Mouse (Mus musculus): ENCODE results near the gene Pgbd1. TPM values are rescaled to one million over a fixed set of nuclear protein-coding genes. Genes with fewer than 3 reads are reported as not detected.

Pgbd1 gene
- polyA plus RNA-seq, 1 experiment from 2014 or later, result 4.6 TPM

DNA sequence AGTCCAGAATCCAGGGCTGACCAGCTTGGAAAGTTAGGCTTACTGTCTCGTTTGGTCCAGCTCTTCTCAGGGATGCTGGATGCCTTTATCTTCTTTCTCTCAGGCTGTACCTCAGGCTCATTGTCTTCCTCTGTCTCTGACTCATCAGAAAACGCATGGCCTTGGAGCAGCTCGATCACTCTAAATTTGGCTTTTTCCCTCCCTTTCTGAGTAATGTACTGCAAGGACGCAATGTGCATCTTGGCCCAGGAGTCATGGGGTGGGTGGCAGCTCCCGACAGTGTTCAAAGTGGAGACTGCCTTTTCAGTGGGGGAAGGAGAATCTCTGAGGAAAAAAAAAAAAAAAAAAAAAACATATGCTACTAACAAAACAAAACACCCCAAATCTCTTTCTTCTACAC lies 17.6 kb downstream of the Pgbd1 start:
- WGBS, result 81% methylated on average over 5 of the region's 5 CpGs
- no peaks in the 10 kb centered on the region for H3K27me3 ChIP-seq (ENCODE audit: control insufficient read depth, insufficient read depth, low read depth, low read length)

DNA sequence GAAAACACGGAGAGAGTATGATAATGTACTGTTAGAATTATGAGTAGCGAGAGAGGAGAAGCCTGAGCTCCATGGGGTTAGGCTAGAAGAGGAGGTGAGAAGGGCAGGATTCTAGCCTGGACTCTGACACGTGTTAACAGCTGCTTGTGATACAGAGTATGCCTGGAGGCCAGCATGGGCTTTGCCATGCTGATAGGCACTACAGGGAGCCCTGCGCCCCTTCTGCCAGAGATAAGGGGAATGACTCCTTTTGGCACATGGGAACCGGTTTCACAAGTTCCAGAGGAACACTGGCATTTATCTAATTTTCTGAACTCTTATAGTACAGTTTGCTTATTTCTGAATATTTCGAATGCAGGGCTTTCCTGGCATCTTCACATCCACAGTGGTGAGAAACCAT lies 22.0 kb downstream of the Pgbd1 start:
- Histone ChIP-seq H3K27me3 (ENCODE audit: control insufficient read depth, insufficient read depth, low read depth, low read length) (no peaks in the 10 kb centered on the region), H3K4me1 (ENCODE audit: control insufficient read depth, insufficient read depth, low read length) (no peaks in the 10 kb centered on the region), H3K9me3 (replicated peaks; ENCODE audit: control insufficient read depth, low read length, poor library complexity, severe bottlenecking) (no peaks in the 10 kb centered on the region), H3K27ac (ENCODE audit: low read length) (no peak overlapping the region), H3K4me2 (ENCODE audit: low read length) (no peak overlapping the region), H3K36me3 (ENCODE audit: control insufficient read depth, insufficient read depth, low read length) (no peaks in the 10 kb centered on the region), H3K4me3 (ENCODE audit: low read depth, low read length) (no peak overlapping the region), H3K9ac (ENCODE audit: low read depth, low read length) (no peak overlapping the region)
- 71% methylated on average over 6 of the region's 6 CpGs for WGBS
- ATAC-seq, result no peak

More for the DNA sequence above, 17.6 kb downstream of the Pgbd1 start:
- ATAC-seq, result no peak
- Histone ChIP-seq H3K36me3 (ENCODE audit: control insufficient read depth, insufficient read depth, low read length) (no peaks in the 10 kb centered on the region), H3K4me3 (ENCODE audit: low read depth, low read length) (no peak overlapping the region), H3K9ac (ENCODE audit: low read depth, low read length) (no peak overlapping the region), H3K4me1 (ENCODE audit: control insufficient read depth, insufficient read depth, low read length) (no peaks in the 10 kb centered on the region), H3K4me2 (ENCODE audit: low read length) (no peak overlapping the region), H3K27ac (ENCODE audit: low read length) (no peak overlapping the region), H3K9me3 (replicated peaks; ENCODE audit: control insufficient read depth, low read length, poor library complexity, severe bottlenecking) (no peaks in the 10 kb centered on the region)

DNA sequence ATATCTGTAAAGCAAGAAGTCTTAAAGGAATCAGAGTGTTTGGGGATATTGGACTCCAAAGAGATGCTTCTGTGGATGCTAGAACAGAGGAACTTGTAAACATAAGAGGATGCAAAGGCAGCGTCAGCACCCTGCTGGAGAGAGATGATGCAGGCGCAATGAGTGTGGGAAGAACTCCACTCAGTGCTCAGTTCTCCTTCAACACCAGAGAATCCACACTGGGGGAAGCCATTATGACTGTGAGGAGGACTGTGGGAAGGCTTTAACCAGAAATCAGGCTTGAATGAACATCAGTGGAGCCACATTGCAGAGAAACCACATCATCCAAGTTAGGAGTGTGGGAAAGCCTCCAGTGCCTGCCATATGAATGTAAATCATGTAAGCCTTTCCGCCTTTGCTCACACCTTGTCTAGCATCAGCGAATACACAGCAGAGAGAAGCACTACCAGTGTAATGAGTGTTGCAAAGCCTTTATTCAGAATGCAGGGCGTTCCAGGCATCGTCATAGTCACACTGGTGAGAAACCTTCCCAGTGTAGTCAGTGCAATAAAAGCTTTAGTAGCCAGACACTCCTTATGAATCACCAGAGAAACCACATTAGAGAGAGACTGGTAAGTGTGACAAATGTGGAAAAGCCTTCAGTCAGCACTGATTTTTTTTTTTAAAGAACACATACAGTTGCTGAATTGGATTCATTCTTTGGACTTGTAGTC lies 23.4 kb downstream of the Pgbd1 start:
- Histone ChIP-seq H3K36me3 (ENCODE audit: control insufficient read depth, insufficient read depth, low read length) (no peaks in the 10 kb centered on the region), H3K9ac (ENCODE audit: low read depth, low read length) (no peak overlapping the region), H3K4me3 (ENCODE audit: low read depth, low read length) (no peak overlapping the region), H3K9me3 (replicated peaks; ENCODE audit: control insufficient read depth, low read length, poor library complexity, severe bottlenecking) (no peaks in the 10 kb centered on the region), H3K27ac (ENCODE audit: low read length) (no peak overlapping the region), H3K4me1 (ENCODE audit: control insufficient read depth, insufficient read depth, low read length) (no peaks in the 10 kb centered on the region), H3K27me3 (ENCODE audit: control insufficient read depth, insufficient read depth, low read depth, low read length) (no peaks in the 10 kb centered on the region), H3K4me2 (ENCODE audit: low read length) (no peak overlapping the region)
- ATAC-seq, result no peak
- 87% methylated on average over 6 of the region's 6 CpGs for WGBS

DNA sequence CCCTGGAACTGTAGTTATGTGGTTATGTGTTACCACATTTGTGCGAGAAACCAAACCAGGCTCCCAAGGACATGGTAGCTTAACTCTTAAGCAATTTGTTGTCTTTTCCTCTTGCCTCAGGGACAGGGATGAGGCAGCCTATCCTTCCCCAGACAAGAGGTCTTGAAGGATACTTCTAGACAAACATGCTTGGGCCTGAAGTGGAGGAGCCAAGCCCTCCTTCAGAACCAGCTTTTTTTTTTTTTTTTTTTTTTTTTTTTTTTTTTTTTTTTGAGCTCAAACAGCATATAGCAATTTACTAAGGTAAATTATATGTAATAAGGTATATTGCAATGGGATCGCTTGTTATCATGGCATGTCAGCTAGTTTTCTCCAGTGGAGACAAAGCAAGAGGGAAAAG lies 25.1 kb downstream of the Pgbd1 start:
- H3K4me2 ChIP-seq (ENCODE audit: low read length), result no peak overlapping the region
- H3K36me3 ChIP-seq (ENCODE audit: control insufficient read depth, insufficient read depth, low read length), result no peaks in the 10 kb centered on the region
- H3K9ac ChIP-seq (ENCODE audit: low read depth, low read length), result no peak overlapping the region
- H3K27me3 ChIP-seq (ENCODE audit: control insufficient read depth, insufficient read depth, low read depth, low read length), result no peaks in the 10 kb centered on the region
- no peak for ATAC-seq
- no peak overlapping the region for H3K4me3 ChIP-seq (ENCODE audit: low read depth, low read length)
- no peak overlapping the region for H3K27ac ChIP-seq (ENCODE audit: low read length)
- H3K9me3 ChIP-seq (replicated peaks; ENCODE audit: control insufficient read depth, low read length, poor library complexity, severe bottlenecking), result no peaks in the 10 kb centered on the region
- 96% methylated on average over 2 of the region's 2 CpGs for WGBS
- H3K4me1 ChIP-seq (ENCODE audit: control insufficient read depth, insufficient read depth, low read length), result no peaks in the 10 kb centered on the region

DNA sequence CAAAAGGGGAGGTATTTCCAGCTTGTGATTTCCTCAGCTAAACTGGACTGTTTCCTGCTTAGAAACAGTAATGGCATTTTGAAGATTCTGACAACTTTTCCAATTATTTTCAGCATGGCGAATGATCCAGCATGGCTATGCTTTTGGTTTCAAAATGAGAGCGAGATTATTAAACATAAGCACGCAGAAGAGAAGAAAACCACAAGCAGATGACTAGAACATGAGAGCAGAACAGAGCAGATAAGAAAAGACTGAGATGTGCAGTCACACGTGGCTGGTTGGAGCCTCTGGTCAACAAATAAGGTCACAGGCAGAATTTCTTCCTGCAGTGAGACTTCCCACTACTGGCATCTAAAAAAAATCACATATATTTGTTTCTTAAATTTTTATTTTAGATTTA lies 25.6 kb downstream of the Pgbd1 start:
- Histone ChIP-seq H3K9ac (ENCODE audit: low read depth, low read length) (no peak overlapping the region), H3K9me3 (replicated peaks; ENCODE audit: control insufficient read depth, low read length, poor library complexity, severe bottlenecking) (no peaks in the 10 kb centered on the region), H3K36me3 (ENCODE audit: control insufficient read depth, insufficient read depth, low read length) (no peaks in the 10 kb centered on the region), H3K27ac (ENCODE audit: low read length) (no peak overlapping the region), H3K4me3 (ENCODE audit: low read depth, low read length) (no peak overlapping the region), H3K27me3 (ENCODE audit: control insufficient read depth, insufficient read depth, low read depth, low read length) (no peaks in the 10 kb centered on the region; the same call in 1 of the 2 replicates), H3K4me2 (ENCODE audit: low read length) (no peak overlapping the region), H3K4me1 (ENCODE audit: control insufficient read depth, insufficient read depth, low read length) (no peaks in the 10 kb centered on the region)
- no peak for ATAC-seq
- WGBS, result 82% methylated on average over 4 of the region's 4 CpGs

DNA sequence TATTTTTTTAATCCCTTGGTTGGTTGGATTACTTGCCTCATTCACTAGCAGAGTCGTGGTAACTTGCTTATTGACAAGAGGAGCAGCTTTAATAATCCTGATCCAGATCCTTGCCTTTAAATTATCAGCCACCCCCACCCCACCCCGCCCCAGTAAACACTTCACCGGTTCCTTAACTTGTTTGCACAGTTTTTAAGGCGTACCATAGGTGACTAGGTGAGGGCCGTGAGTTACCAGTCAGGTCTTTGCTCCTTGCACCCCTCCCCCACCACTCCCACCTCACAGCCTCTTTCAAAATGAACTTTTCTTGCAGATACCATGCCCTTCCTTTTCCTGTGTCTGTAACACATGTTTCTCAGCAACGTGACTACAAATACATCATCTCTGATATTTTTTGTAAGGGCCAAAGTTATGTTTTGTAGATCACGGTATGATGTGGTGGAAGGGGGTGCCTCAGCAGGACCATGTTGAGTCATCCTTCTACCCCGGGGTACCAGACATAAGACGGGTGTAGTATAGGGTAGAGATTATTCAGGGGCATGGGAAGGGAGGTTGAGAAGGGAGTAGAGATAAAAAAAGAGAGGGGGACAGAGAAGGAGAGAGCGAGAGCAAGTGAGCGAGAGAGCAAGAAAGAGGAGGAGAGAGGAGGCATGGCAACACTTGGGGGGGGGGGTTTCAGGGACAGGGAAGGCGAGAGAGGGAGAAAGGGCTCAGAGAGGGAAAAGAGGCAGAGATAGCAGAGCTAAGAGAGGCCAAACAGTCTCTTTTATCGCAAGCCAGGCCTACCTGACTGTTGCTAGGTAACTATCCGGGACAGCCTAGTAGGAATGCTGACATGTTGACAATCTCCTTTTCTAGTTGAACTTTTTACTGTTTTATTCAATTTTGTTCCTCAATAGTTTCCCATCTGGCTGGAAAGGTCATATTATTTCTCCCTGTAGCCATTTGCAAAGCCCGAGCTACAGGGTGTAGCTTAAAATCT lies 26.3 kb downstream of the Pgbd1 start:
- Histone ChIP-seq H3K4me2 (ENCODE audit: low read length) (no peak overlapping the region), H3K36me3 (ENCODE audit: control insufficient read depth, insufficient read depth, low read length) (no peaks in the 10 kb centered on the region), H3K9me3 (replicated peaks; ENCODE audit: control insufficient read depth, low read length, poor library complexity, severe bottlenecking) (no peaks in the 10 kb centered on the region), H3K27me3 (ENCODE audit: control insufficient read depth, insufficient read depth, low read depth, low read length) (no peaks in the 10 kb centered on the region; the same call in 1 of the 2 replicates), H3K27ac (ENCODE audit: low read length) (no peak overlapping the region), H3K9ac (ENCODE audit: low read depth, low read length) (no peak overlapping the region), H3K4me1 (ENCODE audit: control insufficient read depth, insufficient read depth, low read length) (no peaks in the 10 kb centered on the region), H3K4me3 (ENCODE audit: low read depth, low read length) (no peak overlapping the region)
- ATAC-seq, result no peak
- WGBS, result 67% methylated on average over 14 of the region's 15 CpGs

DNA sequence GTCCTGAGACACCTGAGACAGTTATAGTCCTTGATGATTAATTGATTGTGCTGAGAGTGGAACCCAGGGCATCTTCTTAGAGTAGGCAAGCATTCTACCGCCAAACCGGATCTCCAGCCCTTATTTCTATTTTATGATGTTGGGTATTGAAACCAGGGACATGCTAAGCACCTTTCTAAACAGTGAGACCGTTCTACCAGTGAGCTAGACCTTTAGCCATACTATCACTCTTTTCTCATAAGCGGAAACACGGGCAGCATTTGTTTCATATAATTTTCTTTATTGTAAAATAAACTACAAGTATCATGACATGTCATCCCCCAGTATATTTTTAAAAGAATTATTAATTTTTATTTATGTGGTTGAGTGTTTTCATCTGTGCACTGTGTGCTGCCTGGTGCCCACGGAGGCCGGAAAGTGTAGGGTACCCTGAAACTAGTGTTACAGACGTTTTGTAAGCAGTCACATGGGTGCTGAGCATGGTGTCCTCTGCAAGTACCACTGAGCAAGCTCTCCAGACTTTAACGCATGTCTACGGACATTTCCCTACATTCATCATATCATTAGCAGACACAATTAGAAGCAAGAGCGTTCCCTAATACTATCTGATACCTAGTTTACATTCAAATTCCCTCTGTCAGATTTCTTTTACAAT lies 31.9 kb downstream of the Pgbd1 start:
- peak; percentile 56 for ATAC-seq

DNA sequence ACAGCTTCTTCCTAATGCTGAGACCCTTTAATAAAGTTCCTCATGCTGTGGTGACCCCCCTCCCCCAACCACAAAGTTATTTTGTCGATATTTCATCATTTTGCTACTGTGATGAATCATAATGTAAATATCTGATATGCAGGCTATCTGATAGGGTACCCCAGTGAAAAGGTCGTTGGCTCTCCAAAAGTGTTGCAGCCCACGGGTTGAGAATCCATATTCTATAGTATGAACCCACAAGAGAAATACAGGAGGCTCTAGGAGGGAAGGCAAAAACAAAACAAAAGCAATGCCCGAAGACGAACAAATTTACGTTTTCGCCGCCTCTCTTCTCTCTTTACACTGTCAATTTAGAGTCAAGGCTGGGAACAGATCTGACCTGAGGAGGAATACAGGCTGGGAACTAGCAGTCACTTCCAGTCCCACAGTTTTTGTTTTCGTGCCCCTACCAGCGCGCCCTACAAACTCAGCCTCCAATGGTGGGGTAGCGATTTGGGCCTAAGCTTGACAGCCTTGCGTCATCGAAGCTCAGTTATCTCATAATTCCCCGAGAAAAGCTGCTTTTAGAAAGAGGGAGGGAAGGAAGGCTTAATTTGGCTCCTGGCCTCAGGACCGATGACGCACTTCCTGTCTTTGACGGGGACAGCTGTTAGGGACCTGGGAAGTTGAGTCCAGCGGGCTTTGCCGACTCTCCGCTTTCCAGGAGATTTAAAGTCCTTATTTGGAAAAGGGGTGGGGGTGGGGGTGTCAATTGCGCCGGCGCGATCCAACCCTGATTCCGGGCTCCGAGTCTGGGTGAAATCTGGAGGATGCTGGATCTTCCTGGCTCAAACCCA lies 32.7 kb downstream of the Pgbd1 start:
- Histone ChIP-seq H3K4me3 (ENCODE audit: low read depth, low read length) (peak overlapping the region; percentile 60), H3K9ac (ENCODE audit: low read depth, low read length) (peak overlapping the region; percentile 81), H3K9me3 (replicated peaks; ENCODE audit: control insufficient read depth, low read length, poor library complexity, severe bottlenecking) (no peaks in the 10 kb centered on the region), H3K27me3 (ENCODE audit: control insufficient read depth, insufficient read depth, low read depth, low read length) (no peaks in the 10 kb centered on the region; the same call in 1 of the 2 replicates), H3K27ac (ENCODE audit: low read length) (peak overlapping the region; percentile 89), H3K4me2 (ENCODE audit: low read length) (peak overlapping the region; percentile 67), H3K4me1 (ENCODE audit: control insufficient read depth, insufficient read depth, low read length) (peaks cover 4% of the 10 kb centered on the region; the same call in 1 of the 2 replicates), H3K36me3 (ENCODE audit: control insufficient read depth, insufficient read depth, low read length) (no peaks in the 10 kb centered on the region)
- 4% methylated on average over 27 of the region's 27 CpGs for whole genome bisulfite sequencing
- ATAC-seq, result peak; percentile 98

More for the DNA sequence above, 31.9 kb downstream of the Pgbd1 start:
- H3K36me3 ChIP-seq (ENCODE audit: control insufficient read depth, insufficient read depth, low read length), result no peaks in the 10 kb centered on the region
- peak overlapping the region; percentile 67 for H3K4me2 ChIP-seq (ENCODE audit: low read length)
- H3K4me1 ChIP-seq (ENCODE audit: control insufficient read depth, insufficient read depth, low read length), result peaks cover 4% of the 10 kb centered on the region; the same call in 1 of the 2 replicates
- no peaks in the 10 kb centered on the region for H3K9me3 ChIP-seq (replicated peaks; ENCODE audit: control insufficient read depth, low read length, poor library complexity, severe bottlenecking)
- peak overlapping the region; percentile 89 for H3K27ac ChIP-seq (ENCODE audit: low read length)
- no peaks in the 10 kb centered on the region; the same call in 1 of the 2 replicates for H3K27me3 ChIP-seq (ENCODE audit: control insufficient read depth, insufficient read depth, low read depth, low read length)
- H3K9ac ChIP-seq (ENCODE audit: low read depth, low read length), result peak overlapping the region; percentile 81; the same call in 1 of the 2 replicates
- WGBS, result 54% methylated on average over 11 of the region's 11 CpGs
- peak overlapping the region; percentile 60 for H3K4me3 ChIP-seq (ENCODE audit: low read depth, low read length)

Data from midbrain, embryonic 16.5 days (tissue).